Mouse (Mus musculus): ENCODE data around the gene Ckap2l.

The Ckap2l gene

DNA sequence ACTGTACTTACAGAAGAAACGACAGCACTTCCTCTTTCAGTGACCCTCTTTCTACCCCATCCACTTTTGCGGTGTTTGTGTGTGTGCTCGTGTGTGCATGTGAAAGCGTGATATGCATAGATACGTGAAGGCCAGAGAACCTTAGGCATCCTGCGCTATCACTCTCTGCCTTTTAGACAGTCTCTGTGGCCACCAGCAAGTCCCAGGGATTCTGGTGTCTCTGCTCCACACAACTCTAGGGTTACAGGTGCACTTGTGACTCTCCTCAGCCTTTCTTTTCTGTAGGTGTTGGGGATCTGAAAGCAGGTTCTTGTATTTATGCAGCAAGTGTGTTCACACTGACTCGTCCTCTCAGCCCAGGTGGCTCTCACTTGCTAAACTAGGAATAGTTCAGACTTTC lies 31.7 kb downstream of the Ckap2l start:
- no peak for DNase-seq (ENCODE audit: low spot score in 2 of 2)

DNA sequence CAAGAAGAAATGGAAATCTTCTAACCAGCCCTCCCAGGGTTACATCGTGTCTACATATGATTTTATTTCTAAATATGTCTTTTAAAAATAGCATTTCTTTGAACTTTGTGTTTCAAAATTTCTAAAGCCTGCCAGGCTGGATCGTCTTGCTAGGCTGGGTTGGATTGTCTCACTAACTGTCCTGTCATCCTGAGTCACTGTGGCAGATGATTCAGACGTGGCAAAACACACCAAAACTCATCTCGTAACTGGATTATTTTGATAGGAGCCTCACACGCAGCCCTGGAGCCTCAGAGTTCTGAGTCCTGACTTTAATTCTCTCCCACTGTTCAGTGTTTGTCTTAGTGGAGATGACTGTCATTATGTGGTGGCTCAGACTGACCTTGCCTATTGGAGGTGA lies 33.9 kb downstream of the Ckap2l start:
- no peak for DNase-seq (ENCODE audit: low spot score in 2 of 2)

DNA sequence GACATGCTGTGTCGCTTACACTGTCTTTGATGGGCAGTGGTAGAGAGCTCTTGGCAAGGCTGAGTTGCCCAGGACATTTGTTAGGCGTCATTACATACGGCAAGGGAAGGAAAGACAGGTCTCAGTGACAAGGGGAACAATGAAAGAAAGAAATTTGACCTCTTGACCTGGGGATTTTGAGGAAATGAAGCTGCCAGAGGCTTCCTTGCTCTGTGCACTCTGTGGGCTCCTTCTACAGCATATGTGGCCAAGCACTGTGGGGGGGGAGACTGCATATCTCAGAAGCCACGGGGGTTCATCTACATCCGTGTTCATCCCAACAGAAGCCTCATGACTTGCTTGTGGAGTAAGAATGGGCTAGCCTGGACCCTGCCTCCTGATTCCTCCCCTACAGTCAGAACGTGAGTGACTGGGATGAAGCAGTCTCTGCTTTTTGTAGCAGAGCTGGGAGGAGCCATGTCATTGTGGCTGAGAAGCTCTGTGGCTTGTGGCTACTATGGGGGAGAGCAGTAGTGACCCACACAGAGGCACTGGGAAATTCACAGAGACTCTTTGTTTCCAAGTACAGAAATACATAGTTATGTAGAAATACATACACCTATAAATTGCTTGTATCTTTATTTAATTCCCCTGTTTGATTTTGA lies 35.7 kb downstream of the Ckap2l start:
- no peak for DNase-seq (ENCODE audit: low spot score in 2 of 2)

GRCm38 (mm10) chr2:129260646-129261045 lies 36.4 kb downstream of the Ckap2l start:
- no peak for DNase-seq (ENCODE audit: low spot score in 2 of 2)

- DNase-seq (ENCODE audit: low spot score in 2 of 2), result peak; percentile 71 to 74
Measured at GRCm38 (mm10) chr2:129258475-129259211, 38.4 kb downstream of the Ckap2l start.

- no peak for DNase-seq (ENCODE audit: low spot score in 2 of 2)
Measured at GRCm38 (mm10) chr2:129258056-129258455, 39.0 kb downstream of the Ckap2l start.

DNA sequence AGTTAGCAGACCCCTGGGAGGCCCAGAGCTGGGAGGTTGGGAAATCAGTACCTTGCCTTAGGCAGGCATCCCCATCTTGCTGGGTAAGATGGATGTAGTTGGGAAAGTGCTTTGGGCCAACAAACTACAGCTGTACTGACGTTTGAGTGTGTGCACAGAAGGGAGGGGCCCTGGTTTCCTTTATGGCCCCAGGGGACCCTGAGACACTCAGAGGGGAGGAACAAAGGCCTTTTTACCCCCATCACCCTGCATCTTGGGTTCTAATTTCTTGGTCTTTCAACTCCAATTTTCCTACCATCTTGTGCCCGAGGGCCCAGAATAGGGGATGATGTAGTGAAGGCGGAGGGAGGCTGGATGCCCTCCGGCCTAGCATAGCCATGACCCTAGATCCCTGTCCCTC lies 41.0 kb downstream of the Ckap2l start:
- no peak for DNase-seq (ENCODE audit: low spot score in 2 of 2)

- no peak for DNase-seq (ENCODE audit: low spot score in 2 of 2)
Measured at GRCm38 (mm10) chr2:129254076-129254475, 42.9 kb downstream of the Ckap2l start.

DNA sequence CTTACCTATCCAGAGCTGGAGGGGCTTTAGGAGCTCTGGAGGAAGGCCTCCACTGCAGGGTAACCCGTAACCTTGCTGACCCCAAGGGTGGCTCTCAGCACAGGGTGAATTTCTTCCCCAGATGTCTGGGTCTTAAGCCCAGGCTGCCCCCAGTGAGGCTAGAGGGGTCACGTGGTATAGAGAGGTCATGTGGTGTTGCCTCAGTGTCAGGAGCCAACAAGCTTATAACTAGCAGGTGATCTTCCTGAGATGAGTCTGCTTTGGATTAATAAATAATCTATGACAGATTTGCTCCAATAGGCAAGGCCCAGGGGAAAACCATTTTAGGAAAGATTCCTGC lies 43.4 kb downstream of the Ckap2l start:
- DNase-seq (ENCODE audit: low spot score in 2 of 2), result no peak

GRCm38 (mm10) chr2:129252836-129253630 lies 44.0 kb downstream of the Ckap2l start:
- no peak for DNase-seq (ENCODE audit: low spot score in 2 of 2)

DNA sequence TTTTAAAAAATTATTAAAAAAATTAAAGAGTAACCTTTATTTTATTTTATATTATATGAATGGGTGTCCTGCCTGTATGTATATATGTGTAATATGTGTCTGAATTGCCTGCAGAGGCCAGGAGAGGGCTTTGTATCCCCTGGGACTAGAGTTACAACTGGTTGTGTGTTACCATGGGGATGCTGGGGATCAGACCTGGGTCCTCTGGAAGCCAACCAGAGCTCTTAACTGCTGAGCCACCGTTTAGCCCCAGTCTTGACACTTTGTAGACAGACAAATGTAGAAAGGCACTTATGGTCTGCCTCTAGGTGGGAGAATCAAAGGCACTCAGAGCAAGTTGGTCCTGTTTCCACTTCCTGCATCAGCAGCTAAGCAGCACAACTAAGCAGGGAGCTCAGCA lies 47.7 kb downstream of the Ckap2l start:
- no peak for DNase-seq (ENCODE audit: low spot score in 2 of 2)

DNA sequence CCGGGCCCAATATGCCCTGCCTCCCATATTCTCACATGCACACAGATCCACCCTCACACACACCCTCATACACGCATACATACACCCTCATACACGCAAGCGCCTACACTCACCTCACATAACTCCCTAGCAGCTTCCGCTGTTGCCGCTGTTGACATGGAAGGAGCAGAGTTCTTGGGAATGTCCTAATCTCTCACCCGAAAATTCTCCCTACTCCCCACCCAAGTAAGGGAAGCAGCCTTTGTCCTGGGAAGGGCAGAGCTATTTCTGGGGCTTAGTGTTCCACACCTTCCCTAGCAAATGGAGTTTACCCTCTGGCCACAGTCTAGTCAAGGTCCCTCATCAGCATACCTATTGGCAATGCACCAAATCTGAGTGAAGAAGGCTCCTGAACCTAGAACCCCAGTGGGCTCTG lies 49.3 kb downstream of the Ckap2l start:
- DNase-seq (ENCODE audit: low spot score in 2 of 2), result no peak

- DNase-seq (ENCODE audit: low spot score in 2 of 2), result no peak
Measured at GRCm38 (mm10) chr2:129246924-129247323, 50.1 kb downstream of the Ckap2l start.

DNA sequence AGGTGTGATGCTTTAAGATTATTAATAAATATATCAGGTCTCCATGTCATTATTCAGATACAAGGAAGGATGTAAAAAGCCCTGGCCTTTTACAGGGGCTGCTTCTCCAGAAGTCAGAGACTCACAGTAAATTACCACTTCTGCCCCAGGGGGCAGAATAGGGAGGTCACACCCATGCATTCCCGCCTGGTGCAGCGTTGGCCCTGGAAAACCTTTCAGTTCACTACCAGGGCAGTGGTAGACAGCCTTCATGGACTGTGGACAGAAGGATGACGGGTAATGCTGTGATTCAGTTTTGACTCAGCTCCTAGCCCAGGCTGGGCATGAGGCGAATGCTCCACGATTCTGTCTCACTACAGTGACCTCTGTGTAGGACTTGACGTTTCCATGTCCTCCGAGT lies 50.6 kb downstream of the Ckap2l start:
- DNase-seq (ENCODE audit: low spot score in 2 of 2), result no peak

- DNase-seq (ENCODE audit: low spot score in 2 of 2), result no peak
Measured at GRCm38 (mm10) chr2:129245618-129246017, 51.4 kb downstream of the Ckap2l start.

DNA sequence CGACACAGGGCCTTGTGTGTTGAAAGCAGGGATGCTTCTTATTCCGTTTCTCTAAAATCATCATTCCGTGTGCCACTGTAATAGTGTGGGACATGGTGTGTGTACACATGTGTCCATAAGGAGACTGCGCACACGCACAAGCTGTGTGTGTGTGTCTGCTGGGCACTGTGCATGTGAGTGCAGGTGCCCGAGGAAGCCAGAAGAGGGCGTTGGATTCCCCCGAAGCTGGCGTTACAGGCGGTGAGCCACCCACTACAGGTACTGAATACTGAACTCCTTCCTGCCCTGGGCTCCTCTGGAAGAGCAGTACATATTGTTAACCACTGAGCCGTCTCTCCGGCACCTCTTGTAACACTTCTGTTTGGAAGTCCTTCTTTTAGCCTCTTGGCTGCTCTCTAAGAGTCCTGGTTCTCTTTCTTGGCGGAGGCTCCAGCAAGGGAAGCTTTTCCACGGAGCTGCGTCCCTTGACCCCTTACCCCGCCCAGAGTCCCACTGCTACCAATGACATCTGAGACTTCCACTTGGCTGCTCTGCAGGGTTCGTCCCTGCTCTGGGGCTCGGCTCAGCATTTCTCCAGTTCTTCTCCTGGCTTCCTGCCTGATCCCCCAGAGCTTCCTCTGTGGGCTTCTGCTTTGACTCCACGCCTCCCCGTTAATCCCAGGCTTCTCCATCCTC lies 52.4 kb downstream of the Ckap2l start:
- no peak for DNase-seq (ENCODE audit: low spot score in 2 of 2)

GRCm38 (mm10) chr2:129243786-129244185 lies 53.2 kb downstream of the Ckap2l start:
- peak; percentile 68 to 80 for DNase-seq (ENCODE audit: low spot score in 2 of 2)

DNA sequence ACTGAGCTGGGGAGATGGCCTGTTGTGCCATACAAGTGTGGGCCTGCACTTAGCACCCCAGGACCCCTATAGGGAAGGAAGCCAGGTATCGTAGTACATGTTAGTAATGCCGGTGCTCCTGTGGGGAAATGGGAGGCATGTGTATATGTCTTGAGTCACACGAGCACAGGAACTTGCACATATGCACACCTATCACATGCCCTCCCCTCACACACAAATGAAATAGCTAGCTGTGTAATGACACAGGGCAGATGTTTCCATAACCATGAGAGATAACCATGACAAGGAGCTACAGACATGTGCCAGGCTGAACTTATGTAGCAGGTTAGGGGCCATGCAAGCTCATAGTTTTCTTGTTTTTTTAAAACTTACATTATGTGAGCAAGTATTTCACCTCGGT lies 54.0 kb downstream of the Ckap2l start:
- no peak for DNase-seq (ENCODE audit: low spot score in 2 of 2)

GRCm38 (mm10) chr2:129241845-129242833 lies 54.9 kb downstream of the Ckap2l start:
- DNase-seq (ENCODE audit: low spot score in 2 of 2), result no peak

DNA sequence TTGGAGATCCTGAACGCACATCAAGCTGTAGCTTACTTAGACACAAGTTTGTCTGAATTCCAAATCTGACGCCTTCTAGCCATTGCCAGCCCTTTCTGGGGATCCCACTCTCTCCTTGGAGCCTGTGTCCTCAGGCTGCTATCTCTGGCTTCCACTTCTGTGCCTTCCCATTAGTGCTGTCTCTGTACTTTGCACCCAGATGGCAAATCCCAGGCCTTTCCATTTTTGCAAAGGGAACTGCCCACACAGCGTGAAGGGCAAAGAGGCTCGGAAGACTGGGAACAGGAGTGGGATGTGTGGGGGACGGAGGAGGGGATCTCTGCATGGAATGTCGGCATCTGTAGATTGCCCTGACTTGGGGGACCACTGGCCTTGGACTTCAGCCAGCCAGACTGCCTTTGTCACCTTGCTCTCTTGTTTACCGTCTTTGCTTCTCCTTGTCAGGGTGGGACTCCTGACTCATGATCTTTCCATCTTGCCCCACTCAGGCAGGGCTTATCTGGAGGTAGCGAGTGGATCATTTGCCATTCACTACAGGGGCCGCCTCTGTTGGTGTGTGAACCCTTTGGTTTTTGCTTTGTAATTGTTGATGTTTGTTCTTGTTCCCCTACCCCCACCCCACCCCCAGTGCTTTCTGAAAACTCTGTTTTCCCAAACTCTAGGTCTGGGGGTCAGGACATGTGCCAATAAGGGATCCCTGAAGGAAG lies 56.1 kb downstream of the Ckap2l start:
- no peak for DNase-seq (ENCODE audit: low spot score in 2 of 2)

Data from natural killer cell, adult 2 months (primary cell).